Mouse (Mus musculus): Measurements from ENCODE around the gene Ccl28. TPM values are rescaled to one million over a fixed set of nuclear protein-coding genes. Genes with fewer than 3 reads are reported as not detected.
"Not testable (repeated sequence)": the region's sequence is repeated elsewhere in the genome, so short reads cannot be mapped to it uniquely, and the experiment has no call there.

Ccl28 gene
- polyA plus RNA-seq, 1 experiment from 2014 or later: 0.15 TPM

- peak within 1 kb of the TSS; percentile 98 for H3K27ac ChIP-seq
- no peaks in the 10 kb centered on the region for H3K27me3 ChIP-seq
- peaks cover 28% of the 10 kb centered on the region for H3K4me1 ChIP-seq (replicated peaks)
These were observed 66.6 kb downstream of the Ccl28 start, which contains the start of gene Hmgcs1 for GRCm38 (mm10) chr13:119690039-119690728. TSS of gene Hmgcs1 (plus strand) at chr13:119690379.

GRCm38 (mm10) chr13:119690876-119691620, 67.4 kb downstream of the Ccl28 start:
- H3K4me1 ChIP-seq (replicated peaks): peaks cover 33% of the 10 kb centered on the region
- H3K4me2 ChIP-seq: peak overlapping the region; percentile 81
- no peaks in the 10 kb centered on the region for H3K27me3 ChIP-seq
- H3K36me3 ChIP-seq: 0 out of 2 replicates have a peak, but pooled peaks cover 4% of the 10 kb centered on the region
- 1% methylated on average over 7 of the region's 7 CpGs for WGBS
- ATAC-seq (ENCODE audit: insufficient number of reproducible peaks, insufficient read depth, low FRiP score, low TSS enrichment, low read depth): peak; percentile 16; the same call in 1 of the 2 replicates
- no peaks in the 10 kb centered on the region for H3K9me3 ChIP-seq
- H3K27ac ChIP-seq: peak overlapping the region; percentile 98
- H3K4me3 ChIP-seq (replicated peaks): peak overlapping the region; percentile 94
- H3K9ac ChIP-seq (replicated peaks): peak overlapping the region; percentile 95

More at GRCm38 (mm10) chr13:119690039-119690728, 66.6 kb downstream of the Ccl28 start, which contains the start of gene Hmgcs1:
- Histone ChIP-seq H3K9ac (replicated peaks) (peak within 1 kb of the TSS; percentile 95), H3K9me3 (no peaks in the 10 kb centered on the region), H3K36me3 (0 out of 2 replicates have a peak, but pooled peaks cover 4% of the 10 kb centered on the region), H3K4me3 (replicated peaks) (peak within 1 kb of the TSS; percentile 94), H3K4me2 (peak within 1 kb of the TSS; percentile 81)
- ATAC-seq (ENCODE audit: insufficient number of reproducible peaks, insufficient read depth, low FRiP score, low TSS enrichment, low read depth): peak; percentile 99
- under 1% methylated on average over 59 of the region's 59 CpGs for WGBS

- not testable (repeated sequence) for ATAC-seq (ENCODE audit: insufficient number of reproducible peaks, insufficient read depth, low FRiP score, low TSS enrichment, low read depth); H3K27ac ChIP-seq; H3K36me3 ChIP-seq; H3K9me3 ChIP-seq; H3K27me3 ChIP-seq; H3K9ac ChIP-seq (replicated peaks)
- peak overlapping the region; percentile 94 for H3K4me3 ChIP-seq (replicated peaks)
- 71% methylated on average over 3 of the region's 3 CpGs for WGBS
- peak overlapping the region; percentile 81 for H3K4me2 ChIP-seq
- H3K4me1 ChIP-seq (replicated peaks): peaks cover 33% of the 10 kb centered on the region
These were observed 68.3 kb downstream of the Ccl28 start for GRCm38 (mm10) chr13:119691958-119692357.

GRCm38 (mm10) chr13:119695676-119696075, 72.1 kb downstream of the Ccl28 start:
- H3K4me2 ChIP-seq: no peak overlapping the region
- no peak for ATAC-seq (ENCODE audit: insufficient number of reproducible peaks, insufficient read depth, low FRiP score, low TSS enrichment, low read depth)
- H3K27ac ChIP-seq: no peak overlapping the region
- WGBS: 67% methylated on average over 4 of the region's 4 CpGs
- H3K9me3 ChIP-seq: no peaks in the 10 kb centered on the region
- peaks cover 24% of the 10 kb centered on the region for H3K36me3 ChIP-seq
- no peak overlapping the region for H3K9ac ChIP-seq (replicated peaks)
- H3K27me3 ChIP-seq: no peaks in the 10 kb centered on the region
- peaks cover 28% of the 10 kb centered on the region for H3K4me1 ChIP-seq (replicated peaks)
- H3K4me3 ChIP-seq (replicated peaks): no peak overlapping the region

GRCm38 (mm10) chr13:119696496-119696895, 72.9 kb downstream of the Ccl28 start:
- Histone ChIP-seq H3K36me3 (peaks cover 32% of the 10 kb centered on the region), H3K9me3 (no peaks in the 10 kb centered on the region), H3K9ac (replicated peaks) (no peak overlapping the region), H3K4me1 (replicated peaks) (peaks cover 24% of the 10 kb centered on the region; the same call in 1 of the 2 replicates), H3K4me2 (no peak overlapping the region), H3K27me3 (no peaks in the 10 kb centered on the region), H3K27ac (no peak overlapping the region), H3K4me3 (replicated peaks) (no peak overlapping the region)
- WGBS: 84% methylated on average over 1 of the region's 1 CpGs
- no peak for ATAC-seq (ENCODE audit: insufficient number of reproducible peaks, insufficient read depth, low FRiP score, low TSS enrichment, low read depth)

GRCm38 (mm10) chr13:119698436-119698835, 74.8 kb downstream of the Ccl28 start:
- H3K36me3 ChIP-seq: peaks cover 50% of the 10 kb centered on the region
- H3K4me3 ChIP-seq (replicated peaks): no peak overlapping the region
- no peaks in the 10 kb centered on the region for H3K9me3 ChIP-seq
- H3K4me1 ChIP-seq (replicated peaks): peaks cover 16% of the 10 kb centered on the region; the same call in 1 of the 2 replicates
- no peaks in the 10 kb centered on the region for H3K27me3 ChIP-seq
- no peak for ATAC-seq (ENCODE audit: insufficient number of reproducible peaks, insufficient read depth, low FRiP score, low TSS enrichment, low read depth)
- no peak overlapping the region for H3K9ac ChIP-seq (replicated peaks)
- H3K4me2 ChIP-seq: no peak overlapping the region
- no peak overlapping the region for H3K27ac ChIP-seq
- 95% methylated on average over 4 of the region's 4 CpGs for WGBS

Other genes starting within 250 kb of the Ccl28 start
- gene Paip1, start 195.2 kb upstream of the Ccl28 start, polyA plus RNA-seq (2016; fragmentation: Nextera tagmentation; extraction: Ambion mirVana): 89.0 and 117 TPM in 2 replicates
- gene 4833420G17Rik, start 161.1 kb upstream of the Ccl28 start, polyA plus RNA-seq (2016; fragmentation: Nextera tagmentation; extraction: Ambion mirVana): 93.8 and 101 TPM in 2 replicates
- gene Tmem267, start 135.8 kb upstream of the Ccl28 start, polyA plus RNA-seq (2016; fragmentation: Nextera tagmentation; extraction: Ambion mirVana): 0.96 and 1.5 TPM in 2 replicates
- gene 3110070M22Rik, start 135.4 kb upstream of the Ccl28 start, polyA plus RNA-seq (2016; fragmentation: Nextera tagmentation; extraction: Ambion mirVana): 1.1 and 1.7 TPM in 2 replicates
- 195 and 197 TPM in 2 replicates for gene Hmgcs1, start 66.6 kb downstream of the Ccl28 start, polyA plus RNA-seq (2016; fragmentation: Nextera tagmentation; extraction: Ambion mirVana)
- gene Nim1k, start 132.1 kb downstream of the Ccl28 start, polyA plus RNA-seq (2016; fragmentation: Nextera tagmentation; extraction: Ambion mirVana): 1.6 and 2.3 TPM in 2 replicates
- 48.7 and 50.2 TPM in 2 replicates for gene Zfp131, start 167.1 kb downstream of the Ccl28 start, polyA plus RNA-seq (2016; fragmentation: Nextera tagmentation; extraction: Ambion mirVana)
- gene AF067063, start 206.4 kb downstream of the Ccl28 start, polyA plus RNA-seq (2016; fragmentation: Nextera tagmentation; extraction: Ambion mirVana): not detected in 2 replicates
- not detected in 2 replicates for gene D13Ertd608e, start 212.2 kb downstream of the Ccl28 start, polyA plus RNA-seq (2016; fragmentation: Nextera tagmentation; extraction: Ambion mirVana)